Mouse (Mus musculus) heart, postnatal 10 days (tissue): ENCODE data around the gene Treh. TPM values are rescaled to one million over a fixed set of nuclear protein-coding genes. Genes with fewer than 3 reads are reported as not detected.
A peak's percentile ranks its signal among the peaks of the same experiment; 100 is the strongest.

Experiments
- DNase-seq, 2 experiments: peaks; one replicate each; pipeline ENCODE4 v3.0.0; 2021
- intact Hi-C: fragments of 180-260 bp; cut with DNase I; formaldehyde crosslinking; loops from one replicate; pipeline ENCODE4 v1.15.1; 2025
- total RNA-seq, 2 experiments: library from RNA; stranded (reverse); gene quantifications; 2 replicates each; pipeline ENCODE4 v1.2.3; 2021

The Treh gene
- total RNA-seq, 2 experiments from 2014 or later = not detected

- no peak for DNase-seq
- intact Hi-C loops = no loop called here
Measured at GRCm38 (mm10) chr9:44672291-44672865, 655 bp upstream of the Treh start.

GRCm38 (mm10) chr9:44678288-44678871 lies 5.3 kb downstream of the Treh start:
- no peak for DNase-seq
- intact Hi-C loops = no loop called here

- intact Hi-C loops = no loop called here
- no peak for DNase-seq
Measured at GRCm38 (mm10) chr9:44679565-44679964, 6.5 kb downstream of the Treh start.

GRCm38 (mm10) chr9:44683046-44683445 lies 10.0 kb downstream of the Treh start:
- DNase-seq = no peak
- intact Hi-C loops = no loop called here

GRCm38 (mm10) chr9:44685346-44686330 lies 12.6 kb downstream of the Treh start:
- intact Hi-C loops = loop anchor here (1.0 kb wide), 1 partner anchor 30 kb away; no protein-coding TSS in a partner anchor
- DNase-seq = peak; percentile 82 to 89

GRCm38 (mm10) chr9:44686638-44687037 lies 13.6 kb downstream of the Treh start:
- intact Hi-C loops = no loop called here
- DNase-seq = no peak

GRCm38 (mm10) chr9:44688013-44688412 lies 15.0 kb downstream of the Treh start:
- intact Hi-C loops = no loop called here
- no peak for DNase-seq

- intact Hi-C loops = loop anchor here (5.0 kb wide), 1 partner anchor 42 kb away; no protein-coding TSS in a partner anchor
- DNase-seq = no peak
Measured at GRCm38 (mm10) chr9:44690641-44691040, 17.6 kb downstream of the Treh start.

- intact Hi-C loops = loop anchor here (5.0 kb wide), 1 partner anchor 40 kb away; no protein-coding TSS in a partner anchor
- peak; percentile 72 to 73 for DNase-seq
Measured at GRCm38 (mm10) chr9:44691671-44692520, 18.9 kb downstream of the Treh start.

- no peak for DNase-seq
Measured at GRCm38 (mm10) chr9:44693071-44693470, 20.0 kb downstream of the Treh start.

GRCm38 (mm10) chr9:44697866-44698265 lies 24.8 kb downstream of the Treh start:
- DNase-seq = no peak

More at GRCm38 (mm10) chr9:44693071-44693470, 20.0 kb downstream of the Treh start:
- intact Hi-C loops = loop anchor here (5.0 kb wide), 1 partner anchor 39 kb away; no protein-coding TSS in a partner anchor

GRCm38 (mm10) chr9:44699196-44699595 lies 26.2 kb downstream of the Treh start:
- intact Hi-C loops = no loop called here
- DNase-seq = no peak

More at GRCm38 (mm10) chr9:44697866-44698265, 24.8 kb downstream of the Treh start:
- intact Hi-C loops = no loop called here

- intact Hi-C loops = no loop called here
- no peak for DNase-seq
Measured at GRCm38 (mm10) chr9:44699730-44700129, 26.7 kb downstream of the Treh start.

- no peak for DNase-seq
- intact Hi-C loops = loop anchor here (5.0 kb wide), 1 partner anchor 39 kb away; no protein-coding TSS in a partner anchor
Measured at GRCm38 (mm10) chr9:44707749-44708428, 34.9 kb downstream of the Treh start.

GRCm38 (mm10) chr9:44708429-44708765 lies 35.4 kb downstream of the Treh start:
- intact Hi-C loops = loop anchor here (5.0 kb wide), 1 partner anchor 39 kb away; no protein-coding TSS in a partner anchor
- peak; percentile 86 to 90 for DNase-seq

- no peak for DNase-seq
- intact Hi-C loops = loop anchor here (5.0 kb wide), 1 partner anchor 38 kb away; no protein-coding TSS in a partner anchor
Measured at GRCm38 (mm10) chr9:44708925-44709324, 35.9 kb downstream of the Treh start.

GRCm38 (mm10) chr9:44709600-44709999 lies 36.6 kb downstream of the Treh start:
- DNase-seq = peak in 1 of 2 experiments; percentile 70
- intact Hi-C loops = loop anchor here (5.0 kb wide), 1 partner anchor 38 kb away; no protein-coding TSS in a partner anchor

- intact Hi-C loops = no loop called here
- no peak for DNase-seq
Measured at GRCm38 (mm10) chr9:44710213-44710612, 37.2 kb downstream of the Treh start.

- intact Hi-C loops = no loop called here
- DNase-seq = no peak
Measured at GRCm38 (mm10) chr9:44711602-44712001, 38.6 kb downstream of the Treh start.
